Mouse (Mus musculus) intestine, embryonic 15.5 days (tissue): ENCODE measurements around the gene Phf21a. TPM values are rescaled to one million over a fixed set of nuclear protein-coding genes. Genes with fewer than 3 reads are reported as not detected.

ENCODE experiments used
- ATAC-seq: fragments of 200-750 bp; cut with Nextera tagmentation; 2 replicates; pipeline ENCODE4 v1.8.0; 2017; ENCODE audit warnings: moderate TSS enrichment, moderate library complexity
- H3K27ac ChIP-seq: fragments of 300-500 bp; sonication (generic); 2 replicates; pipeline ENCODE4 v1.5.1; 2015; ENCODE audit warnings: mild to moderate bottlenecking, inconsistent platforms
- H3K27me3 ChIP-seq: fragments of 300-500 bp; sonication (generic); replicated peaks from 2 replicates; pipeline ENCODE4 v1.6.1; 2015; ENCODE audit warnings: inconsistent platforms
- H3K36me3 ChIP-seq: fragments of 300-500 bp; sonication (generic); 2 replicates; pipeline ENCODE4 v1.6.1; 2015; ENCODE audit warnings: inconsistent platforms
- H3K4me1 ChIP-seq: fragments of 300-500 bp; sonication (generic); replicated peaks from 2 replicates; pipeline ENCODE4 v1.6.1; 2015; ENCODE audit warnings: inconsistent platforms
- H3K4me2 ChIP-seq: fragments of 300-500 bp; sonication (generic); replicated peaks from 2 replicates; pipeline ENCODE4 v1.6.1; 2015; ENCODE audit warnings: mild to moderate bottlenecking, inconsistent platforms
- H3K4me3 ChIP-seq: fragments of 300-500 bp; sonication (generic); replicated peaks from 2 replicates; pipeline ENCODE4 v1.5.1; 2015; ENCODE audit warnings: inconsistent platforms
- H3K9ac ChIP-seq: fragments of 300-500 bp; sonication (generic); 2 replicates; pipeline ENCODE4 v1.6.1; 2015; ENCODE audit warnings: inconsistent platforms
- H3K9me3 ChIP-seq: fragments of 300-500 bp; sonication (generic); 2 replicates; pipeline ENCODE4 v1.6.1; 2016; ENCODE audit warnings: inconsistent platforms
- WGBS: fragments of 180-500 bp; shearing (Covaris S2); methylation state at CpG from one replicate; pipeline ENCODE4 v1.1.7; 2015; 5-methylcytosine and 5-hydroxymethylcytosine counted together
- polyA plus RNA-seq: library from polyadenylated mRNA; unstranded; fragments of >200 nt; fragmentation: Nextera tagmentation; extraction: Ambion mirVana; gene quantifications from 2 replicates; pipeline ENCODE4 v1.2.1, GENCODE M21; 2015

Phf21a gene
- polyA plus RNA-seq, 1 experiment from 2014 or later, result 19.1 TPM

DNA sequence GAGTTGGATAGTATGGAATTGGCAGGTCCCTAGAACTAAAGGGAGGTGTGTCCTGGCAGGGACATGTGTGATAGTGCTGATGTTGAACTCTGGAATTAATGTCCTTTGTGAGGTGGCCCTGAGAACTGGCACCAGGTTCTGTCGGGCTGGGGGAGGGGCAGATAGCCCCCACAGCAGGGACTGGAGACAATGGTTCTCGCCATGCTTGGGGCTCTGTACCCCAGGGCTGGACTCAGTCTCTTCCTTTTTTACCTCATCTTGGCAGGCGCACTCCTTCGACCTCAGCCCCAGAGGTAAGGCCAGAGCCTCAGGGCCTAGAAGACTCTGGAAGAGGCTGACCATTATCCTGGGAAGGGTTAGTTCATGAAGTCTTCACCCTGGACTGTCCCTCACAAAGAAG is 289.8 kb downstream of the Phf21a start:
- Histone ChIP-seq H3K4me3 (no peak overlapping the region), H3K9me3 (no peaks in the 10 kb centered on the region), H3K27ac (no peak overlapping the region), H3K36me3 (peaks cover 24% of the 10 kb centered on the region), H3K4me1 (no peaks in the 10 kb centered on the region), H3K4me2 (no peak overlapping the region), H3K27me3 (no peaks in the 10 kb centered on the region), H3K9ac (no peak overlapping the region)
- WGBS, result 87% methylated on average over 4 of the region's 4 CpGs
- no peak for ATAC-seq

GRCm38 (mm10) chr2:92384101-92384500 is 291.2 kb downstream of the Phf21a start:
- no peak overlapping the region for H3K27ac ChIP-seq
- H3K9ac ChIP-seq, result no peak overlapping the region
- H3K4me2 ChIP-seq, result no peak overlapping the region
- H3K9me3 ChIP-seq, result no peaks in the 10 kb centered on the region
- ATAC-seq, result no peak
- H3K36me3 ChIP-seq, result peaks cover 21% of the 10 kb centered on the region
- 74% methylated on average over 4 of the region's 4 CpGs for WGBS
- H3K27me3 ChIP-seq, result no peaks in the 10 kb centered on the region
- H3K4me1 ChIP-seq, result peaks cover 10% of the 10 kb centered on the region
- H3K4me3 ChIP-seq, result no peak overlapping the region

GRCm38 (mm10) chr2:92385113-92386051 is 292.5 kb downstream of the Phf21a start:
- Histone ChIP-seq H3K9ac (no peak overlapping the region), H3K9me3 (no peaks in the 10 kb centered on the region), H3K27ac (no peak overlapping the region), H3K27me3 (no peaks in the 10 kb centered on the region), H3K4me2 (no peak overlapping the region), H3K4me3 (no peak overlapping the region), H3K4me1 (peaks cover 21% of the 10 kb centered on the region), H3K36me3 (peaks cover 18% of the 10 kb centered on the region)
- ATAC-seq, result no peak
- WGBS, result 83% methylated on average over 22 of the region's 22 CpGs

- H3K4me1 ChIP-seq, result peaks cover 30% of the 10 kb centered on the region
- peaks cover 18% of the 10 kb centered on the region for H3K36me3 ChIP-seq
- no peaks in the 10 kb centered on the region for H3K9me3 ChIP-seq
- no peaks in the 10 kb centered on the region for H3K27me3 ChIP-seq
- no peak overlapping the region for H3K9ac ChIP-seq
- H3K27ac ChIP-seq, result no peak overlapping the region
- no peak overlapping the region for H3K4me2 ChIP-seq
- 91% methylated on average over 30 of the region's 30 CpGs for WGBS
- ATAC-seq, result no peak
- no peak overlapping the region for H3K4me3 ChIP-seq
These were observed 294.1 kb downstream of the Phf21a start for GRCm38 (mm10) chr2:92386821-92387570.

DNA sequence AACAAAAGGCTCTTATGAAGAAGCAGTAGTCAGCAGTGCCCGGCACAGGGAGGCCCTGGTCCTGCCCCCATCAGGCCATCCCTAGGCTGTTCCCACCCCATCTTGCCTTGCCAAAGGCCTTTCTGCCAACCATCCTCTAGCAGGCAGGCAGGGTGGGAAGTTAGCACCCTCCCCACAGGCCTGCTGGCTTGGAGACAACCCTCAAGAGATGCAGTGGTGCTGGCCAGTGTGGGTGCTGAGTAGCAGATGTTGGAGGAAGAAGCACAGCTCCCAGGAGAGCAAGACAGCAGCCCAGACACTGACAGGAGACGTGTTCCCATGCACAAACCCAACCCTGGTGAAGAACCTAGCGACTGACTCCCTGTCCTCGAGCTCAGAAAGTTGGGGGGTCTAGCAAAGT is 294.7 kb downstream of the Phf21a start:
- Histone ChIP-seq H3K36me3 (peaks cover 18% of the 10 kb centered on the region), H3K4me2 (no peak overlapping the region), H3K9ac (no peak overlapping the region), H3K27me3 (no peaks in the 10 kb centered on the region), H3K4me3 (no peak overlapping the region; the same call in 1 of the 2 replicates), H3K27ac (no peak overlapping the region), H3K4me1 (peaks cover 36% of the 10 kb centered on the region), H3K9me3 (no peaks in the 10 kb centered on the region)
- WGBS, result 81% methylated on average over 4 of the region's 4 CpGs
- ATAC-seq, result no peak

DNA sequence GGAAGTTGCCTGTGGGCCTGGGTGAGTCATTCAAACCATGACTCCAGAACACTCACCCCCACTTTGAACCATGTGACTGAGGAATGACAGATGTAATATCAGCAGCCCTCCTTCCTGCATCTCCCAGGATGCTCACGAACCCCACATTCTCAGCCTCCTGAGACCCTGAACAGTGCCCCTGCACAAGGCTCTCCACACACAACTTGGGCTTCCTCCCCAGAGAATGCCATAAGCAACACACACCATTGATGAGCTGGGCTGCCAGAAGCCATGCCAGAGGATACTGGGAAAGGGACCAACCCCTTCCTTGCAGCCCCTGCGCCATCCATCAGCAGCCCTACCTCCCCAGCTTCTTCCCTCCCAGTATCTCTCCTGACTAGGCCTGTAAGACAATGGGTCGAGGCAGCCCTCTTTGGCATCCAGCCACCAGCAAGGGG is 295.2 kb downstream of the Phf21a start:
- H3K4me1 ChIP-seq, result peaks cover 40% of the 10 kb centered on the region

GRCm38 (mm10) chr2:92388891-92389641 is 296.1 kb downstream of the Phf21a start:
- Histone ChIP-seq H3K36me3 (peaks cover 13% of the 10 kb centered on the region; the same call in 1 of the 2 replicates), H3K9me3 (no peaks in the 10 kb centered on the region), H3K9ac (peak overlapping the region; percentile 64), H3K4me2 (peak overlapping the region; percentile 94), H3K27me3 (no peaks in the 10 kb centered on the region), H3K4me3 (peak overlapping the region; percentile 67), H3K4me1 (peaks cover 40% of the 10 kb centered on the region), H3K27ac (peak overlapping the region; percentile 62)
- peak; percentile 90 for ATAC-seq
- under 1% methylated on average over 55 of the region's 62 CpGs for WGBS

More for the DNA sequence above, 295.2 kb downstream of the Phf21a start:
- ATAC-seq, result no peak
- H3K4me2 ChIP-seq, result peak overlapping the region; percentile 94
- peaks cover 18% of the 10 kb centered on the region for H3K36me3 ChIP-seq
- no peak overlapping the region for H3K27ac ChIP-seq
- no peaks in the 10 kb centered on the region for H3K9me3 ChIP-seq
- WGBS, result 44% methylated on average over 3 of the region's 3 CpGs
- peak overlapping the region; percentile 64 for H3K9ac ChIP-seq
- no peaks in the 10 kb centered on the region for H3K27me3 ChIP-seq
- H3K4me3 ChIP-seq, result peak overlapping the region; percentile 67

DNA sequence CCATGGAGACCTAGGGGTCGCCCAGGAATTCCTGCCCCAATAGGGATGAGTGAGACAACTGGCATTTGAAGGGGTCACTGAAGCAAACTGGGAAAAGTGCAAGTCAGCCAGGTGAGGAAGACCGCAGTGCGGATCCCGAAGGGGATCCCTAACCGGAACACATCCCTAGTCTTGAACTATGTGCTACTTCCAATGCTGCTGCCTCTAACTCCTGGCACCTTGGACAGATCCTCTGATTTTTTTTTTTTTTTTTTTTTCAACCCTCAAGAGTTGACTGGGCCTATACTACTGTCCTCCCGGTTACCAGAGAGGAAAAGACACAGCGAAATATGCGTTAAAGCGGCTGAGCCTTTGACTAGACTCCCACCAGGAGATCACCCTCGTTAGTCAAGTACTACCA is 296.7 kb downstream of the Phf21a start:
- H3K4me2 ChIP-seq, result peak overlapping the region; percentile 94
- WGBS, result 6% methylated on average over 10 of the region's 10 CpGs
- H3K4me1 ChIP-seq, result peaks cover 40% of the 10 kb centered on the region
- H3K4me3 ChIP-seq, result peak overlapping the region; percentile 67
- no peaks in the 10 kb centered on the region for H3K27me3 ChIP-seq
- H3K36me3 ChIP-seq, result peaks cover 13% of the 10 kb centered on the region; the same call in 1 of the 2 replicates
- H3K9ac ChIP-seq, result peak overlapping the region; percentile 64; the same call in 1 of the 2 replicates
- H3K27ac ChIP-seq, result peak overlapping the region; percentile 62; the same call in 1 of the 2 replicates
- peak; percentile 32 for ATAC-seq
- no peaks in the 10 kb centered on the region for H3K9me3 ChIP-seq

GRCm38 (mm10) chr2:92390206-92390930 is 297.5 kb downstream of the Phf21a start:
- WGBS, result 76% methylated on average over 6 of the region's 6 CpGs
- Histone ChIP-seq H3K9ac (no peak overlapping the region), H3K27me3 (no peaks in the 10 kb centered on the region), H3K27ac (no peak overlapping the region), H3K4me3 (no peak overlapping the region), H3K36me3 (peaks cover 9% of the 10 kb centered on the region; the same call in 1 of the 2 replicates), H3K9me3 (no peaks in the 10 kb centered on the region), H3K4me2 (peak overlapping the region; percentile 94; the same call in 1 of the 2 replicates), H3K4me1 (peaks cover 40% of the 10 kb centered on the region)
- ATAC-seq, result no peak

DNA sequence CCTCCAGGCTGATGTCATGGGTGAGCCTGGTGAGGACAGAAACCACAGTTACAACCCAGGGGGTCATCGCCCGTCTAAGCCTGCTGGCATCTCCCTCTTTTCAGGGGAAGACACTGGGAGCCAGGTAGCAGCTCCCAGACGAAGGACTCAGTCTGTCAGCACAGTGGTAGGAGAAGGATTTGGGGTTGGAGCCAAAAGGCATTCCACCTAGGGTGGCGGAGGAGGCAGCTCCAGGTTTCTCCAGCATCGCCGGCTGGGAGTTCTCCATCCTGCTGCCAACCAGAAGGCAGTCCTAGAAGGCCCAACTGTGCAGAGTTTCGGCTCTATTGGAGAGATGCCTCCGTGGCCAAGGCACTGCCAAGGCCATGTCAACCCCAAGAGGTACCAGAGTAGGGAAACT is 298.2 kb downstream of the Phf21a start:
- Histone ChIP-seq H3K27me3 (no peaks in the 10 kb centered on the region), H3K4me3 (no peak overlapping the region), H3K27ac (no peak overlapping the region), H3K36me3 (0 out of 2 replicates have a peak, but pooled peaks cover 7% of the 10 kb centered on the region), H3K9me3 (no peaks in the 10 kb centered on the region), H3K4me2 (no peak overlapping the region), H3K9ac (no peak overlapping the region), H3K4me1 (peaks cover 40% of the 10 kb centered on the region)
- WGBS, result 87% methylated on average over 8 of the region's 8 CpGs
- no peak for ATAC-seq

- Histone ChIP-seq H3K9me3 (no peaks in the 10 kb centered on the region), H3K27me3 (no peaks in the 10 kb centered on the region), H3K4me3 (peak overlapping the region; percentile 33), H3K4me1 (peaks cover 40% of the 10 kb centered on the region), H3K27ac (peak overlapping the region; percentile 76), H3K9ac (peak overlapping the region; percentile 50), H3K4me2 (peak overlapping the region; percentile 61), H3K36me3 (0 out of 2 replicates have a peak, but pooled peaks cover under 1% of the 10 kb centered on the region)
- ATAC-seq, result no peak
- 25% methylated on average over 11 of the region's 11 CpGs for WGBS
These were observed 298.9 kb downstream of the Phf21a start for GRCm38 (mm10) chr2:92391703-92392317.
